Mouse (Mus musculus): ENCODE results near the gene Egf. TPM values are rescaled to one million over a fixed set of nuclear protein-coding genes. Genes with fewer than 3 reads are reported as not detected.

Egf gene
- polyA plus RNA-seq, 1 experiment from 2014 or later = 0.39 TPM

GRCm38 (mm10) chr3:129698882-129699281 is 56.2 kb downstream of the Egf start:
- DNase-seq (no peak), ATAC-seq (no peak)
- Histone ChIP-seq H3K27ac (ENCODE audit: low read depth) (no peak overlapping the region), H3K4me1 (ENCODE audit: insufficient read depth) (no peaks in the 10 kb centered on the region), H3K9ac (replicated peaks) (no peak overlapping the region), H3K36me3 (replicated peaks; ENCODE audit: insufficient read depth, low read length) (no peaks in the 10 kb centered on the region), H3K4me3 (ENCODE audit: low read depth, low read length) (no peak overlapping the region), H3K4me2 (ENCODE audit: low read depth, low read length) (no peak overlapping the region), H3K9me3 (ENCODE audit: low read length) (no peaks in the 10 kb centered on the region), H3K27me3 (ENCODE audit: insufficient read depth, low read length) (no peaks in the 10 kb centered on the region)
- 74% methylated on average over 8 of the region's 8 CpGs for WGBS (ENCODE audit: insufficient replicate concordance)
- TF ChIP-seq EP300 (IDR thresholded peaks at IDR 0.05; ENCODE audit: low read depth) (no peak), CTCF (IDR thresholded peaks at IDR 0.05; ENCODE audit: low read depth) (no peak)

- 81% methylated on average over 6 of the region's 6 CpGs for WGBS (ENCODE audit: insufficient replicate concordance)
- TF ChIP-seq CTCF (IDR thresholded peaks at IDR 0.05; ENCODE audit: low read depth) (no peak), EP300 (IDR thresholded peaks at IDR 0.05; ENCODE audit: low read depth) (no peak)
- DNase-seq (no peak), ATAC-seq (no peak)
- H3K9me3 ChIP-seq (ENCODE audit: low read length) = no peaks in the 10 kb centered on the region
- no peak overlapping the region for H3K27ac ChIP-seq (ENCODE audit: low read depth)
- H3K4me3 ChIP-seq (ENCODE audit: low read depth, low read length) = no peak overlapping the region
- H3K27me3 ChIP-seq (ENCODE audit: insufficient read depth, low read length) = no peaks in the 10 kb centered on the region
- no peaks in the 10 kb centered on the region for H3K36me3 ChIP-seq (replicated peaks; ENCODE audit: insufficient read depth, low read length)
- H3K4me1 ChIP-seq (ENCODE audit: insufficient read depth) = no peaks in the 10 kb centered on the region
- no peak overlapping the region for H3K9ac ChIP-seq (replicated peaks)
- H3K4me2 ChIP-seq (ENCODE audit: low read depth, low read length) = no peak overlapping the region
These were observed 56.8 kb downstream of the Egf start for GRCm38 (mm10) chr3:129698365-129698764.

GRCm38 (mm10) chr3:129697691-129698090 is 57.4 kb downstream of the Egf start:
- no peak for TF ChIP-seq EP300 (IDR thresholded peaks at IDR 0.05; ENCODE audit: low read depth)
- Histone ChIP-seq H3K27ac (ENCODE audit: low read depth) (no peak overlapping the region), H3K36me3 (replicated peaks; ENCODE audit: insufficient read depth, low read length) (no peaks in the 10 kb centered on the region), H3K9ac (replicated peaks) (no peak overlapping the region), H3K9me3 (ENCODE audit: low read length) (no peaks in the 10 kb centered on the region), H3K4me1 (ENCODE audit: insufficient read depth) (no peaks in the 10 kb centered on the region), H3K4me3 (ENCODE audit: low read depth, low read length) (no peak overlapping the region), H3K4me2 (ENCODE audit: low read depth, low read length) (no peak overlapping the region), H3K27me3 (ENCODE audit: insufficient read depth, low read length) (no peaks in the 10 kb centered on the region)
- ATAC-seq (no peak), DNase-seq (no peak)
- 57% methylated on average over 10 of the region's 10 CpGs for WGBS (ENCODE audit: insufficient replicate concordance)

- H3K9me3 ChIP-seq (ENCODE audit: low read length) = no peaks in the 10 kb centered on the region
- no peak overlapping the region for H3K27ac ChIP-seq (ENCODE audit: low read depth)
- 81% methylated on average over 8 of the region's 8 CpGs for WGBS (ENCODE audit: insufficient replicate concordance)
- no peak overlapping the region for H3K4me2 ChIP-seq (ENCODE audit: low read depth, low read length)
- H3K4me1 ChIP-seq (ENCODE audit: insufficient read depth) = no peaks in the 10 kb centered on the region
- DNase-seq = no peak
- TF ChIP-seq EP300 (IDR thresholded peaks at IDR 0.05; ENCODE audit: low read depth) (no peak), CTCF (IDR thresholded peaks at IDR 0.05; ENCODE audit: low read depth) (no peak)
- no peak overlapping the region for H3K9ac ChIP-seq (replicated peaks)
- ATAC-seq = no peak
- no peaks in the 10 kb centered on the region for H3K27me3 ChIP-seq (ENCODE audit: insufficient read depth, low read length)
- no peaks in the 10 kb centered on the region for H3K36me3 ChIP-seq (replicated peaks; ENCODE audit: insufficient read depth, low read length)
- H3K4me3 ChIP-seq (ENCODE audit: low read depth, low read length) = no peak overlapping the region
These were observed 59.2 kb downstream of the Egf start for GRCm38 (mm10) chr3:129695943-129696342.

GRCm38 (mm10) chr3:129693581-129693980 is 61.5 kb downstream of the Egf start:
- Histone ChIP-seq H3K4me3 (ENCODE audit: low read depth, low read length) (no peak overlapping the region), H3K9me3 (ENCODE audit: low read length) (no peaks in the 10 kb centered on the region), H3K27ac (ENCODE audit: low read depth) (no peak overlapping the region), H3K9ac (replicated peaks) (no peak overlapping the region), H3K4me2 (ENCODE audit: low read depth, low read length) (no peak overlapping the region), H3K4me1 (ENCODE audit: insufficient read depth) (no peaks in the 10 kb centered on the region), H3K27me3 (ENCODE audit: insufficient read depth, low read length) (no peaks in the 10 kb centered on the region), H3K36me3 (replicated peaks; ENCODE audit: insufficient read depth, low read length) (no peaks in the 10 kb centered on the region)
- TF ChIP-seq EP300 (IDR thresholded peaks at IDR 0.05; ENCODE audit: low read depth) (no peak), CTCF (IDR thresholded peaks at IDR 0.05; ENCODE audit: low read depth) (no peak)
- DNase-seq (no peak), ATAC-seq (no peak)
- WGBS (ENCODE audit: insufficient replicate concordance) = 85% methylated on average over 4 of the region's 4 CpGs

- no peaks in the 10 kb centered on the region for H3K9me3 ChIP-seq (ENCODE audit: low read length)
- WGBS (ENCODE audit: insufficient replicate concordance) = 68% methylated on average over 16 of the region's 16 CpGs
- no peak overlapping the region for H3K4me2 ChIP-seq (ENCODE audit: low read depth, low read length)
- H3K9ac ChIP-seq (replicated peaks) = no peak overlapping the region
- H3K27ac ChIP-seq (ENCODE audit: low read depth) = no peak overlapping the region
- H3K36me3 ChIP-seq (replicated peaks; ENCODE audit: insufficient read depth, low read length) = no peaks in the 10 kb centered on the region
- no peaks in the 10 kb centered on the region for H3K27me3 ChIP-seq (ENCODE audit: insufficient read depth, low read length)
- DNase-seq (no peak), ATAC-seq (no peak)
- TF ChIP-seq EP300 (IDR thresholded peaks at IDR 0.05; ENCODE audit: low read depth) (no peak), CTCF (IDR thresholded peaks at IDR 0.05; ENCODE audit: low read depth) (0 out of 2 replicates have a peak, but pooled peaks have one; percentile 18)
- no peak overlapping the region for H3K4me3 ChIP-seq (ENCODE audit: low read depth, low read length)
- H3K4me1 ChIP-seq (ENCODE audit: insufficient read depth) = no peaks in the 10 kb centered on the region
These were observed 62.3 kb downstream of the Egf start for GRCm38 (mm10) chr3:129692816-129693215.

- no peak for DNase-seq
- no peak overlapping the region for H3K4me2 ChIP-seq (ENCODE audit: low read depth, low read length)
- H3K9ac ChIP-seq (replicated peaks) = no peak overlapping the region
- H3K27me3 ChIP-seq (ENCODE audit: insufficient read depth, low read length) = no peaks in the 10 kb centered on the region
- no peak overlapping the region for H3K4me3 ChIP-seq (ENCODE audit: low read depth, low read length)
- H3K4me1 ChIP-seq (ENCODE audit: insufficient read depth) = no peaks in the 10 kb centered on the region
- TF ChIP-seq EP300 (IDR thresholded peaks at IDR 0.05; ENCODE audit: low read depth) (no peak), CTCF (IDR thresholded peaks at IDR 0.05; ENCODE audit: low read depth) (no peak)
- no peaks in the 10 kb centered on the region for H3K9me3 ChIP-seq (ENCODE audit: low read length)
- no peak overlapping the region for H3K27ac ChIP-seq (ENCODE audit: low read depth)
- ATAC-seq = no peak
- 69% methylated on average over 5 of the region's 5 CpGs for WGBS (ENCODE audit: insufficient replicate concordance)
- H3K36me3 ChIP-seq (replicated peaks; ENCODE audit: insufficient read depth, low read length) = no peaks in the 10 kb centered on the region
These were observed 67.7 kb downstream of the Egf start for GRCm38 (mm10) chr3:129687429-129687828.

Data from liver, postnatal 0 days (tissue).